Comparison of ENCODE assay signal across 11 mouse cellular contexts in genomic region chr10:117130037-117130436, GRCm38 (mm10). TPM values are rescaled to one million over a fixed set of nuclear protein-coding genes. Genes with fewer than 3 reads are reported as not detected.
A peak's percentile ranks its signal among the peaks of the same experiment; 100 is the strongest.
DNase-seq lines count a peak whose midpoint lies in the region; ATAC-seq and TF ChIP-seq lines count a peak whose summit lies in the region.
"Had no signal": no experiment of that assay in that cellular context is flagged by ENCODE, and none has a peak within 500 bp of the region (broad histone marks: within the 10 kb centered on the region; RNA-seq: fewer than 3 reads in every experiment).

No protein-coding gene starts in this region.

- no peak overlapping the region for H3K4me3 ChIP-seq in heart, embryonic 12.5 days
- no peak overlapping the region for H3K4me3 ChIP-seq in liver, embryonic 12.5 days
- no peak overlapping the region for H3K4me3 ChIP-seq in forebrain, embryonic 10.5 days
- no peak overlapping the region for H3K4me3 ChIP-seq in forebrain, embryonic 15.5 days
- H3K4me3 ChIP-seq in layer of hippocampus, adult 2 months = no peak overlapping the region
- H3K4me3 ChIP-seq: erythroblast, embryonic 14.5 days; limb, embryonic 10.5 days had no signal

- no peak for ATAC-seq in heart, embryonic 12.5 days (ENCODE audit: insufficient number of reproducible peaks, low FRiP score)
- ATAC-seq in liver, embryonic 12.5 days = no peak
- ATAC-seq in forebrain, embryonic 15.5 days (replicated peaks) = no peak

- no peak overlapping the region for H3K4me2 ChIP-seq in heart, embryonic 12.5 days
- H3K4me2 ChIP-seq in liver, embryonic 12.5 days = no peak overlapping the region
- H3K4me2 ChIP-seq in forebrain, embryonic 15.5 days (replicated peaks) = no peak overlapping the region

- no peak overlapping the region for H3K9ac ChIP-seq in heart, embryonic 12.5 days
- 0 out of 2 replicates have a peak overlapping the region, but pooled peaks have one; percentile 12 for H3K9ac ChIP-seq in liver, embryonic 12.5 days
- H3K9ac ChIP-seq in forebrain, embryonic 15.5 days (replicated peaks) = no peak overlapping the region

- no peaks in the 10 kb centered on the region for H3K9me3 ChIP-seq in heart, embryonic 12.5 days (replicated peaks)
- no peaks in the 10 kb centered on the region for H3K9me3 ChIP-seq in liver, embryonic 12.5 days (replicated peaks)
- H3K9me3 ChIP-seq in forebrain, embryonic 10.5 days = no peaks in the 10 kb centered on the region; the same call in 1 of the 2 replicates
- no peaks in the 10 kb centered on the region for H3K9me3 ChIP-seq in forebrain, embryonic 15.5 days
- H3K9me3 ChIP-seq: limb, embryonic 10.5 days had no signal

- 83% methylated on average over 6 of the region's 6 CpGs for WGBS in heart, embryonic 12.5 days
- 90% methylated on average over 6 of the region's 6 CpGs for WGBS in liver, embryonic 12.5 days (ENCODE audit: insufficient replicate concordance)
- WGBS in forebrain, embryonic 10.5 days = 93% methylated on average over 6 of the region's 6 CpGs
- WGBS in forebrain, embryonic 15.5 days = 90% methylated on average over 6 of the region's 6 CpGs

- no peaks in the 10 kb centered on the region for H3K27me3 ChIP-seq in heart, embryonic 12.5 days (replicated peaks)
- H3K27me3 ChIP-seq in liver, embryonic 12.5 days (replicated peaks) = no peaks in the 10 kb centered on the region
- no peaks in the 10 kb centered on the region for H3K27me3 ChIP-seq in forebrain, embryonic 10.5 days (ENCODE audit: poor library complexity, severe bottlenecking)
- H3K27me3 ChIP-seq in forebrain, embryonic 15.5 days = no peaks in the 10 kb centered on the region
- H3K27me3 ChIP-seq: CH12.LX had no signal

- no peak for TF ChIP-seq CTCF in layer of hippocampus, adult 2 months (conservative IDR thresholded peaks at IDR 0.05)

- peaks cover 17% of the 10 kb centered on the region for H3K36me3 ChIP-seq in heart, embryonic 12.5 days
- peaks cover 37% of the 10 kb centered on the region for H3K36me3 ChIP-seq in liver, embryonic 12.5 days
- peaks cover 23% of the 10 kb centered on the region for H3K36me3 ChIP-seq in forebrain, embryonic 10.5 days (replicated peaks)
- 0 out of 2 replicates have a peak, but pooled peaks cover 3% of the 10 kb centered on the region for H3K36me3 ChIP-seq in forebrain, embryonic 15.5 days

- peak; percentile 92 for DNase-seq in heart, adult 11 months
- DNase-seq in adipocyte (ENCODE audit: low spot score) = peak; percentile 84
- DNase-seq in cerebellum, postnatal 36 days = peak; percentile 35 to 37
- no peak for DNase-seq in forebrain, embryonic 10.5 days (ENCODE audit: extremely low spot score, low spot score)
- no peak for DNase-seq in layer of hippocampus, adult 2 months (ENCODE audit: low spot score in 2 of 2)

- H3K27ac ChIP-seq in heart, embryonic 12.5 days (ENCODE audit: poor library complexity, severe bottlenecking) = no peak overlapping the region
- peak overlapping the region; percentile 51; the same call in 1 of the 2 replicates for H3K27ac ChIP-seq in liver, embryonic 12.5 days
- no peak overlapping the region for H3K27ac ChIP-seq in forebrain, embryonic 10.5 days
- no peak overlapping the region for H3K27ac ChIP-seq in forebrain, embryonic 15.5 days (replicated peaks)
- H3K27ac ChIP-seq in layer of hippocampus, adult 2 months = no peak overlapping the region
- H3K27ac ChIP-seq: limb, embryonic 10.5 days had no signal

- peaks cover 30% of the 10 kb centered on the region for H3K4me1 ChIP-seq in heart, embryonic 12.5 days (replicated peaks)
- H3K4me1 ChIP-seq in liver, embryonic 12.5 days = peaks cover 58% of the 10 kb centered on the region
- H3K4me1 ChIP-seq in forebrain, embryonic 10.5 days = peaks cover 9% of the 10 kb centered on the region
- no peaks in the 10 kb centered on the region for H3K4me1 ChIP-seq in forebrain, embryonic 15.5 days

RNA-seq across cellular contexts. Expression of gene Frs2, which starts 18.3 kb away (rescaled TPM):
- 23.4 and 25.0 TPM in 2 replicates for polyA plus RNA-seq in heart, embryonic 12.5 days (2016; fragmentation: Nextera tagmentation; extraction: Ambion mirVana)
- polyA plus RNA-seq in liver, embryonic 12.5 days (2016; fragmentation: Nextera tagmentation; extraction: Ambion mirVana) = 11.3 and 13.3 TPM in 2 replicates
- 15.8 and 18.1 TPM in 2 replicates for polyA plus RNA-seq in forebrain, embryonic 10.5 days (2016; fragmentation: Nextera tagmentation; extraction: Ambion mirVana)
- polyA plus RNA-seq in forebrain, embryonic 15.5 days (2015; fragmentation: Nextera tagmentation; extraction: Ambion mirVana) = 20.0 and 23.7 TPM in 2 replicates
- total RNA-seq in layer of hippocampus, adult 2 months (2021) = 10 to 100 TPM; 36.3 to 37.5 TPM

Comparison
In these comparisons a context has a peak if more than half of its experiments do, and no peak if none do; other contexts are left out.
1. DNase-seq: peak in heart, adult 11 months (single experiment), adipocyte (single experiment) and cerebellum, postnatal 36 days (2 of 2); none in forebrain, embryonic 10.5 days (single experiment) and layer of hippocampus, adult 2 months (0 of 2).